Mouse (Mus musculus) stomach, embryonic 16.5 days (tissue): ENCODE results near the gene Crlf2. TPM values are rescaled to one million over a fixed set of nuclear protein-coding genes. Genes with fewer than 3 reads are reported as not detected.
A peak's percentile ranks its signal among the peaks of the same experiment; 100 is the strongest.

ENCODE experiments used
- ATAC-seq: fragments of 200-750 bp; cut with Nextera tagmentation; 2 replicates; pipeline ENCODE4 v1.8.0; 2017; ENCODE audit warnings: moderate number of reproducible peaks, moderate TSS enrichment; ENCODE audit not compliant: insufficient read depth, low FRiP score
- H3K27ac ChIP-seq: fragments of 300-500 bp; sonication (generic); 2 replicates; pipeline ENCODE4 v1.5.1; 2014; ENCODE audit warnings: low read length
- H3K27me3 ChIP-seq: fragments of 300-500 bp; sonication (generic); 2 replicates; pipeline ENCODE4 v1.6.1; 2014; ENCODE audit warnings: low read length, control low read depth, mixed read lengths; ENCODE audit not compliant: control insufficient read depth, insufficient read depth
- H3K36me3 ChIP-seq: fragments of 300-500 bp; sonication (generic); 2 replicates; pipeline ENCODE4 v1.6.1; 2014; ENCODE audit warnings: low read length; ENCODE audit not compliant: control insufficient read depth, insufficient read depth
- H3K4me1 ChIP-seq: fragments of 300-500 bp; sonication (generic); 2 replicates; pipeline ENCODE4 v1.6.1; 2014; ENCODE audit warnings: low read length, control low read depth, mixed read lengths; ENCODE audit not compliant: control insufficient read depth, insufficient read depth
- H3K4me2 ChIP-seq: fragments of 300-500 bp; sonication (generic); 2 replicates; pipeline ENCODE4 v1.6.1; 2014; ENCODE audit warnings: low read depth, low read length, mixed read lengths
- H3K4me3 ChIP-seq: fragments of 300-500 bp; sonication (generic); replicated peaks from 2 replicates; pipeline ENCODE4 v1.5.1; 2014; ENCODE audit warnings: mild to moderate bottlenecking, low read length
- H3K9ac ChIP-seq: fragments of 300-500 bp; sonication (generic); 2 replicates; pipeline ENCODE4 v1.6.1; 2014; ENCODE audit warnings: low read length
- H3K9me3 ChIP-seq: fragments of 300-500 bp; sonication (generic); replicated peaks from 2 replicates; pipeline ENCODE4 v1.6.1; 2016; ENCODE audit warnings: low read length, control low read depth; ENCODE audit not compliant: control insufficient read depth
- WGBS: fragments of 180-500 bp; shearing (Covaris S2); extraction: QIAGEN DNeasy Blood & Tissue Kit; methylation state at CpG from one replicate; pipeline ENCODE4 v1.1.7; 2014; 5-methylcytosine and 5-hydroxymethylcytosine counted together
- polyA plus RNA-seq: library from polyadenylated mRNA; unstranded; fragments of >200 nt; fragmentation: Nextera tagmentation; extraction: Ambion mirVana; gene quantifications from 2 replicates; pipeline ENCODE4 v1.2.1, GENCODE M21; 2015

Crlf2 gene
- polyA plus RNA-seq, 1 experiment from 2014 or later: 7.4 TPM

- WGBS: 87% methylated on average over 34 of the region's 36 CpGs
- Histone ChIP-seq H3K36me3 (peaks cover 14% of the 10 kb centered on the region), H3K4me2 (no peak overlapping the region), H3K27ac (no peak overlapping the region), H3K27me3 (no peaks in the 10 kb centered on the region), H3K4me3 (no peak overlapping the region), H3K4me1 (no peaks in the 10 kb centered on the region), H3K9ac (no peak overlapping the region), H3K9me3 (peaks cover 35% of the 10 kb centered on the region)
- ATAC-seq: 0 out of 2 replicates have a peak, but pooled peaks have one; percentile 6
Measured at GRCm38 (mm10) chr5:109550225-109550935, 8.4 kb downstream of the Crlf2 start.

DNA sequence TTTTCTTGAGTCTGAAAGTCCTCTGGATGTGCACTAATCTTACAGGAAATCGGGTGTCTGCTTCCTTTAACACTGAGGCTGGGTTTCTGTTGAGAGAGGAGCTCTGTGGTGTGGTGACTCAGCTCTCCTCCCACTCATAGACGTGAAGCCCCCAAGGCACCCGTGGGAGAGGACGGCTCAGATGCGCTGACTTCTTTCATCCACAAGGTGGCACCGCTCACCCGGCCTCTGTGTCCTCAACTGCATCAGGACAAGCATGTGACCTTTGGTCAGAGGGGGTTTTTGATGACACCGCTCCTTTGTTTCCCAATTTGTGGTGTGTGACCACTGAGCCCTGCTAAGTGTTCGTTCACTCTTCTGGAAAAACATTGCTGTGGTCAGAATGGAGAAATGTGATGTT, 10.1 kb downstream of the Crlf2 start:
- Histone ChIP-seq H3K4me2 (no peak overlapping the region), H3K27ac (no peak overlapping the region), H3K4me1 (no peaks in the 10 kb centered on the region), H3K27me3 (no peaks in the 10 kb centered on the region), H3K4me3 (no peak overlapping the region), H3K36me3 (peaks cover 6% of the 10 kb centered on the region; the same call in 1 of the 2 replicates), H3K9me3 (peaks cover 24% of the 10 kb centered on the region), H3K9ac (no peak overlapping the region)
- WGBS: 63% methylated on average over 9 of the region's 9 CpGs
- no peak for ATAC-seq

- 71% methylated on average over 2 of the region's 2 CpGs for WGBS
- Histone ChIP-seq H3K4me2 (no peak overlapping the region), H3K27ac (no peak overlapping the region), H3K4me1 (no peaks in the 10 kb centered on the region), H3K36me3 (peaks cover 6% of the 10 kb centered on the region; the same call in 1 of the 2 replicates), H3K9me3 (peaks cover 10% of the 10 kb centered on the region), H3K27me3 (no peaks in the 10 kb centered on the region), H3K4me3 (no peak overlapping the region), H3K9ac (no peak overlapping the region)
- ATAC-seq: no peak
Measured at GRCm38 (mm10) chr5:109547112-109547511, 11.7 kb downstream of the Crlf2 start.

- Histone ChIP-seq H3K27me3 (no peaks in the 10 kb centered on the region), H3K27ac (no peak overlapping the region), H3K9ac (no peak overlapping the region), H3K4me3 (no peak overlapping the region), H3K4me2 (no peak overlapping the region), H3K36me3 (no peaks in the 10 kb centered on the region), H3K9me3 (no peaks in the 10 kb centered on the region), H3K4me1 (no peaks in the 10 kb centered on the region)
- no peak for ATAC-seq
Measured at GRCm38 (mm10) chr5:109509679-109510078, 49.1 kb downstream of the Crlf2 start.

GRCm38 (mm10) chr5:109506729-109507128, 52.1 kb downstream of the Crlf2 start:
- Histone ChIP-seq H3K9me3 (no peaks in the 10 kb centered on the region), H3K4me1 (no peaks in the 10 kb centered on the region), H3K4me2 (no peak overlapping the region), H3K9ac (no peak overlapping the region), H3K36me3 (no peaks in the 10 kb centered on the region), H3K4me3 (no peak overlapping the region), H3K27ac (no peak overlapping the region), H3K27me3 (no peaks in the 10 kb centered on the region)
- ATAC-seq: no peak
- 13% methylated on average over 1 of the region's 1 CpGs for WGBS

Other genes with a start within 250 kb of the Crlf2 start
- not detected in 2 replicates for gene Vmn2r16, start 228.8 kb downstream of the Crlf2 start, polyA plus RNA-seq
- gene Vmn2r17, start 139.3 kb downstream of the Crlf2 start, polyA plus RNA-seq: not detected in 2 replicates
- 2.3 and 2.9 TPM in 2 replicates for gene 5430403G16Rik, start 132.0 kb upstream of the Crlf2 start, polyA plus RNA-seq
- 12.5 and 12.7 TPM in 2 replicates for gene 4930522L14Rik, start 192.9 kb upstream of the Crlf2 start, polyA plus RNA-seq